Mouse (Mus musculus) lung, postnatal 0 days (tissue): ENCODE measurements around the gene Bri3.

ENCODE experiments used
- CTCF ChIP-seq: IDR thresholded peaks from 2 replicates; pipeline ENCODE4 v1.5.1; 2016; ENCODE audit warnings: antibody characterized with exemption, mild to moderate bottlenecking
- EP300 ChIP-seq: IDR thresholded peaks from 2 replicates; pipeline ENCODE4 v1.6.1; 2016; ENCODE audit warnings: antibody characterized with exemption, mild to moderate bottlenecking, control low read depth

DNA sequence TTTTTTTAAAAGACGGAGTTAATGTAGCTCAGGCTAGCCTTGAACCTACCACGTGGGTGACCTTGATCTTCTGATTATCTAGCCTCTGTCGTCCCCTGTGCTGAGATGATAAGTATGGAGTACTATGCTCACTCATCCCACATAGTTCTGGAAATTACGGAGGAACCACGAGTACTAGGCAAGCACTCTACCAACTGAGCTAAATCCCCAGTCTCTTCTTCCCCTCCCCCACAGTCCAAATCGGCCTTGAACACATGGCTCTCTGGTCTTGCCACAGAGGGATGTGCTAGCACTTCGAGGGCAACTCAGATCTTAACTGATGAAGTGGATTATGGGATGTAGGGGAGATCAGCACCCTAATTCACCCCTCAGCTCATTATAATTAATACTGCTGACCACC is 26.2 kb upstream of the Bri3 start:
- TF ChIP-seq CTCF (no peak), EP300 (no peak)
